Mouse (Mus musculus) inflammation-experienced regulatory T-cells, adult 6 months (primary cell): ENCODE data around the gene Tmem234. TPM values are rescaled to one million over a fixed set of nuclear protein-coding genes. Genes with fewer than 3 reads are reported as not detected.

ENCODE experiments used
- ATAC-seq: one replicate; pipeline ENCODE4 v1.8.0; 2017
- polyA plus RNA-seq, 3 experiments: library from polyadenylated mRNA; unstranded; fragments of 100-300 nt; shearing (Covaris generic); gene quantifications; one replicate each; pipeline ENCODE4 v1.2.1; 2017

The Tmem234 gene
- polyA plus RNA-seq, 3 experiments from 2014 or later, result 283 to 327 (median 313) TPM

DNA sequence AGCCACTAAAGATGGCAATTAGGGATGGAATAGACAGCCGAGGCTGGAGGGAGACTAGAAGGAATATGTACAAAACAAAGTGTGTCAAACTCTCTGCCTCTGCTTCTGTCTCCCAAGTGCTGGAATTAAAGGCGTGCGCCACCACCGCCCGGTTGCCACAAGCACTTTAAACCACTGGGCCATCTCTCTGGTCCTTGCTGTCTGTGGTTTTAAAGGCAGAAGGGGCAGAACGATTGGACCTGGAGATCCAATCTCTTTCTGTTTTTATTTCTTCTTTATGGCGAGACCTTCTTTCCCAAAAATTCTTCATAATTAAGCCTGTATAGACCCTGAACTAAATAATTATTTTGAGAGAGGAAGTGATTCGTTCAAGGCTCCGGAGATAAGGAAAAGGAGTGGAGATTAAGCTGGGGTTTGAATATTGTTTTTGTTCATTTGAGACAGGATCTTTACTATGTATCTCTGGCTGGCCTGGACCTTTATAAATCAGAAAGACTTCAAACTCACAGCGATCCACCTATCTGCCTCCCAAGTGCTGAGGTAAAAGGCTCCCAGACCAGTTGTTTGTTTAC is 72.5 kb downstream of the Tmem234 start:
- ATAC-seq, result no peak

Other genes starting within 250 kb of the Tmem234 start
- 1 to 10 TPM; 3.0 to 6.6 (median 5.8) TPM for gene Zbtb8a, start 222.6 kb upstream of the Tmem234 start, polyA plus RNA-seq
- not detected for gene Zbtb8b, start 159.8 kb upstream of the Tmem234 start, polyA plus RNA-seq
- gene Bsdc1, start 139.1 kb upstream of the Tmem234 start, polyA plus RNA-seq, result 10 to 100 TPM; 20.2 to 33.8 (median 28.8) TPM
- not detected for gene Tssk3, start 109.6 kb upstream of the Tmem234 start, polyA plus RNA-seq
- gene Fam229a, start 109.5 kb upstream of the Tmem234 start, polyA plus RNA-seq, result not detected
- gene Marcksl1, start 87.1 kb upstream of the Tmem234 start, polyA plus RNA-seq, result 1 to 10 TPM; 2.7 to 4.9 (median 4.4) TPM
- gene Hdac1, start 58.0 kb upstream of the Tmem234 start, polyA plus RNA-seq, result 100 to 1,000 TPM; 256 to 267 (median 261) TPM
- gene Lck, start 27.0 kb upstream of the Tmem234 start, polyA plus RNA-seq, result 1,000 to 10,000 TPM; 1,449 to 1,788 (median 1,727) TPM
- under 1 TPM in 2 of 3 experiments, not detected in 1; 0.97 to 0.98 TPM for gene Fam167b, start 22.1 kb upstream of the Tmem234 start, polyA plus RNA-seq
- 100 to 1,000 TPM; 335 to 403 (median 335) TPM for gene Eif3i, start within 50 bp of the Tmem234 start, polyA plus RNA-seq
- gene Dcdc2b, start 13.6 kb downstream of the Tmem234 start, polyA plus RNA-seq, result 1 to 10 TPM; 2.1 to 5.3 (median 4.3) TPM
- 10 to 100 TPM; 45.5 to 63.3 (median 53.1) TPM for gene Iqcc, start 18.4 kb downstream of the Tmem234 start, polyA plus RNA-seq
- gene Ccdc28b, start 23.3 kb downstream of the Tmem234 start, polyA plus RNA-seq, result 10 to 100 TPM; 30.5 to 54.0 (median 35.4) TPM
- 10 to 100 TPM; 17.1 to 26.8 (median 21.4) TPM for gene Txlna, start 40.4 kb downstream of the Tmem234 start, polyA plus RNA-seq
- gene Kpna6, start 72.1 kb downstream of the Tmem234 start, polyA plus RNA-seq, result 10 to 100 TPM in 1 of 3 experiments, 1 to 10 TPM in 2; 8.6 to 11.6 (median 9.9) TPM
- 10 to 100 TPM in 2 of 3 experiments, 1 to 10 TPM in 1; 8.3 to 16.1 (median 12.8) TPM for gene Tmem39b, start 96.2 kb downstream of the Tmem234 start, polyA plus RNA-seq
- gene Khdrbs1, start 141.6 kb downstream of the Tmem234 start, polyA plus RNA-seq, result 10 to 100 TPM; 35.0 to 40.3 (median 39.9) TPM
- 1,000 to 10,000 TPM; 1,860 to 2,586 (median 2,027) TPM for gene Ptp4a2, start 210.6 kb downstream of the Tmem234 start, polyA plus RNA-seq